Mouse (Mus musculus): Measurements from ENCODE around the gene Lmo3. TPM values are rescaled to one million over a fixed set of nuclear protein-coding genes. Genes with fewer than 3 reads are reported as not detected.

The Lmo3 gene
- total RNA-seq (2023): not detected

GRCm38 (mm10) chr6:138581734-138582505, at the start of gene Lmo3:
Lmo3 (minus strand) TSS chr6:138581968.

Other genes starting within 250 kb of the Lmo3 start
- not detected for gene Igbp1b, start 76.6 kb upstream of the Lmo3 start, total RNA-seq (2023)